Mouse (Mus musculus) CD4-positive, CD25-positive, alpha-beta regulatory T cell, adult 2 months (primary cell): ENCODE results near the gene Ndc1.
"Not testable (repeated sequence)": the region's sequence is repeated elsewhere in the genome, so short reads cannot be mapped to it uniquely, and the experiment has no call there.

Source experiments
- DNase-seq: peaks from one replicate; pipeline ENCODE4 v3.0.0-alpha.2; 2012; ENCODE audit warnings: low read depth, low spot score

Ndc1 gene

GRCm38 (mm10) chr4:107364190-107364639 is 3.4 kb upstream of the Ndc1 start:
- no peak for DNase-seq

DNA sequence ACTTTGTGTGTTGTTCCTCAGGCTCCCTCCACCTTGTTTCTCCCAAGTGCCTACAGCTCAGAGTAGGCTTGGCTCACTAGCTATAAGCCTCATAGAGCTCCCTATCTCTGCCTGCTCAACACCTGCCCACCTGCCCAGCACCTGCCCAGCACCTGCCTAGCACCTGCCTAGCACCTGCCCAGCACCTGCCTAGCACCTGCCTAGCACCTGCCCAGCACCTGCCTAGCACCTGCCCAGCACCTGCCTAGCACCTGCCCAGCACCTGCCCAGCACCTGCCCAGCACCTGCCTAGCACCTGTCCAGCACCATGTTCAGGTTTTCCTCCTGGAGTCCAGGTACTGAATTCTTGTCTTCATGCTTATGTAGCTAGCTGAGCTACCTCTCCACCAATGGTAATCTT is 1.2 kb upstream of the Ndc1 start:
- not testable (repeated sequence) for DNase-seq

DNA sequence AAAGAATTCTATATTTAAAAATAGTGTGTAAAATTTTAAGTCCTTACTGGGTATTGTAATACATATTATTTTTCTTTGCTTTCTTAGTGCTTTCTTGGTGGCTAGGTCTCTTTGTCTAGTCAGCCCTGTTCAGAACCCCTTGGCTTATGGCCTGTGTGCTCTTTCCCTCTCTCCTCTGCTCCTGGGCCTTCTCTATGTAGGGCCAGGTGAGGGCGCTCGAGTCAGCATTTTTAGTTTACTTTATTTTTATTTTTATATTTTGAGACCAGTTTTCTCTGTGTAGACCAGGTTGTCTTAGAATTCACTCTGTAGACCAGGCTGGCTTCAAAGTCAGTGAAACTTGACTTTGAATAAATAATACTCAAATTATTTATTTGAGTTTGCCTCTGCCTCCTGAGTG is 4.7 kb downstream of the Ndc1 start:
- peak; percentile 9 for DNase-seq

DNA sequence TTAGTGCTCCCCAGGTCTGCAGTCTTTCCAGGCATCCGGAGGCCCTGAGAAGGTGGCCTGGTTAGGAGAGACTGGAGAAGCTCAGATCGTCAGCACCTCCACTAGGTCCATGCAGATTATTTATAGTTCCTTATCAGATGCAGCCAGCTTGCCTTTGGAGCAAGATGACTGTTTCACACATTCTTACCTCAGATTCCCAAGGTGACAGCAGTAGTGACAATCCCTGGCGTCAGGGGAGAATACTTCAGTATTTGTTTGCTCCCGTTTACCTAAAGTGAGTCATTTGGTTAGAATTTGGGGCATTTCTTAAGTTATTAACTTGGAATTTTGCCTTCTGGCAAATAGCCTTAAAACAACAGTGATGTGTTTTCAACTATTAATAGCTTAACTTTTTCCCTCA is 7.1 kb downstream of the Ndc1 start:
- DNase-seq: no peak

- DNase-seq: no peak
These were observed 11.4 kb downstream of the Ndc1 start for GRCm38 (mm10) chr4:107378954-107379353.

DNA sequence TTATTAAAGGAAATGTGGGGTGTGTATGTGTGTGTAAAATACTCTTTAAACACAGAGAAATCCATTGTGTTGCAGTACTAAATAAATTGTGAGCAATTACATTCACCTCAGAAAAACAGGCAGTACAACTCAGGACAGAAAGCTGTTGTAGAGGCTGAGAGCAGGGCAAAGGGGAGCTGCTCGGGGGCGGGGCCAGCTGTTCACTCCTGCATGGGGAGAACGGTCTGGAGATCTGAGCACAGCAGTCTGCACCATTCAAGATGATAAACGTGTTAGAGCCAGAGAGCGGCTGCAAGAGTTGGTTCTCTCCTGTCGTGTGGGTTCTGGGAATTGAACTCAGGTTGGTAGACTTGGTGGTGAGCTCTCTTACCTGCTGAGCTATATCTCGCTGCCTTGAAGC is 13.3 kb downstream of the Ndc1 start:
- DNase-seq: no peak

DNA sequence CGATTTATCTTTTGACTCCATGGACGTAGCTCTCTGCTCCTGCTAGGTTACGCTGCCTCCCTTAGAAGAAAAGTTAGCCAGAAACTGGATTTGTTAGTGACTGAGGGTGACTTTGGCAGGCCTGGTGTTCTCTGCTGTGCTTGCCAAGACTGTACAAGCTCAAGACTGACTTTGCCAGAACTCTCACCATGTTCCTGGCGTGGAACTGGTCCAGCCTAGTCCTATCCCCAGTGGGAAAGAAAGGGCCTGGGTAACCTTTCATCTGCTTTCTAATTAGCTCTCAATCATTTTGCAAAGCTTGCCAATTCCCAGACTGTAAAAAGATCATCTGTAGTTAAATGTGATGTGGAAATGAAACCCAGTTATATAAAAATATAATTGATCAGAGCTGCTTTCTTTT is 19.5 kb downstream of the Ndc1 start:
- no peak for DNase-seq

DNA sequence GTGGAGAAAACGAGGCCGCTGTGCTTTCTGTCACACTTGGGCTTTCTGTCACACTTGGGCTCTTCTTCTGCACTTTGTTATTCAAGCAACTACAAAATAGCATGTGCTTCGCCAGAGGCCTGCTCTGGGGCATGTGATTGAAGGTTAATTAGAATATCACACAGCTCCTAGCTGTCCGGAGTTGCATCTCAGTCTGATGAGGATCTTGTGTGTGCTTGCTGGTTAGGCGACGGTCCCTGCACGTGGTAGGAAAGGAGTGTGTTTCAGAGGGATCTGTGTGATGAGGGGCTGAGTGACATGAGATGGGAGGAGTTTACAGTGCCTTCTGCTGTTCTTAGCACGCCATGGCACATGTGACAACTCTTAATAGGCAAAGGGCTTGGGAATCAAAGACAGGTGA is 19.9 kb downstream of the Ndc1 start:
- DNase-seq: no peak

DNA sequence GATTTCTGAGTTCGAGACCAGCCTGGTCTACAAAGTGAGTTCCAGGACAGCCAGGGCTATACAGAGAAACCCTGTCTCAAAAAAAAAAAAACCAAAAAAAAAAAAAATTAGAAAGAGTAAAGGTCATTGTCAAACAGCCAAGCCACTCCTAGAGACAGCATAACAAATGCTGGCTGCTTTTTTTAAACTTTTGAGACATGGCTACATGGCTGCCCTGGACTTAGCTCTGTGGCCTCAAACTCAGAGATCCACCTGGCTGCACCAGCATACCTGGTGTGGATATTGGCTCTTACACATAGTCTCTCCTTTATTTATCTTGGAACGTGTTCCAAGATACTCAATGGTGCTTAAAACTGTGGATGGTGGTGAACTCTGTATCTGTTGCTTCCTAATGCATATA is 20.7 kb downstream of the Ndc1 start:
- DNase-seq: no peak

DNA sequence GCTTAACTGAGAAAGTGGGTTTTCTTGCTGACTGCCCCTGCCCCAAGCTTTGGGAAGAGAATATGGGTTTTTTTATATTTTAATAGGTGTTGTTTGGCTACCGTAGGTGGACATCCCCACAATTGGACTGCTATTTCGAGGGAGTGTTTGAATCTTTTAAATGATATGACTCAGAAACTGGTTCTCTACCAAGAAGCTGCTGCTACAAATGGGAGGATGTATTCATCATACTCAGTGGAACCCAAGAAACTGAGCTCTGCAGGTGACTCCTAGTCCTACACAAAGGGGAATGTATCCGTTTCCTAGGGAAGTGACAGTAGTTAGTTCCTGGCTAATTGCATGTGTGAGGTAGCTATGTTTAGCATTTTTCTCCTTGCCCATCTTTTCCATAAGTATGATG is 21.8 kb downstream of the Ndc1 start:
- no peak for DNase-seq

DNA sequence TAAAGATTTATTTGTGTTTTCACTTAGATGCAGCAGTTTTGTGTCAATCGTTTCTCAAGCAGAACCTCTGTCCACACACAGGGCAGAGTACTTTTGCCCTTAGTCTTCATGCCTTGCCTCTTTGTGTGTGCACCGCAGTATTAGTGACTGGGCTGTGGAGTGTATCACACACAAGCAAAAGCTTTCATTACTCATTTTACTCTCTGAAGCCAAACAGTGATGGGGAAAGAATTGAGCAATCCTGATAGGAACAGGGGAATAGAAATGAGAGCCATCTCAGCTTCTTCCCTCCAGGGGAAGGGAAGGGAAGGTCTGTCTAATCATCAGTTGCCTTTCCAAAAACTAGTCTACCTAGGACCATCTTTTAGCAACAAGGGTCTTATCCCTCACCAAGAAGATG is 26.2 kb downstream of the Ndc1 start:
- DNase-seq: no peak

DNA sequence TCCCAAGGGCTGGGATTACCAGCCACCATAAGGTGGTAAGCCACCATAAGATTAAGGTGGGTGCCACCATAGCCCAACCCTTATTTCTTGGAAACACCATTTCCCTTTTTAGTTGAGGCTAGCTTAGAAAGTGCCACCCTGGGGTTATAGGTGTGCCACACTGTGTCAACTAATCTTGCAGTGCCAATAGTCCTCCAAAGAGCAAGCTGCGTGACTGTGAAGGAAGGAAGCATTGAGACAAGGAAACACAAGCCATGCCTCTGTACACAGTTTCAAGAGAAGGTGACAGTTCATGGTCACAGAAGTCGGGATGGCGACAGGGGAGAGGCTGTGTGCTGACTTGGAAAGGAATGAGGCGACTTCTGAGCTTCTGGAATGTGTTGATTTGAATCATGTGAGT is 52.6 kb downstream of the Ndc1 start:
- no peak for DNase-seq

GRCm38 (mm10) chr4:107421711-107422110 is 54.1 kb downstream of the Ndc1 start:
- no peak for DNase-seq

DNA sequence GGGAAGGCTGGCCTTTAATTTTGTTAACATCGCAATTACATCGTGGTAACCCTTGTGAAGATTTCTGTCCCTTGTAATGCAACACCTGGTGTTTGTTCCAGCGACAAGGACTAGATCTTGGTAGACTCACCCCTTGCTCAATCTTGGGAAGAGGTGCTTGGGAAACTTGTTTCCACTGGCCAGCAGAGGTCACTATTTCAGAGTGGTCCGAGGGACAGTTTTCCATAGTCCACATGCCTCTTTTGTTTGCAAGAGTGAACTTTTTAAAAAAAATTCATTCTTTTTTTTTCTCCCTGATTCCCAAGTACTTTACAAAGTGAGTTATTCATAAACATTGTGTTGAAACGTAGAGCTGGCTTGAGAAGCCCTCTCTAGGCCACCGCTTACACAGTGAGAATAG is 54.6 kb downstream of the Ndc1 start:
- no peak for DNase-seq

DNA sequence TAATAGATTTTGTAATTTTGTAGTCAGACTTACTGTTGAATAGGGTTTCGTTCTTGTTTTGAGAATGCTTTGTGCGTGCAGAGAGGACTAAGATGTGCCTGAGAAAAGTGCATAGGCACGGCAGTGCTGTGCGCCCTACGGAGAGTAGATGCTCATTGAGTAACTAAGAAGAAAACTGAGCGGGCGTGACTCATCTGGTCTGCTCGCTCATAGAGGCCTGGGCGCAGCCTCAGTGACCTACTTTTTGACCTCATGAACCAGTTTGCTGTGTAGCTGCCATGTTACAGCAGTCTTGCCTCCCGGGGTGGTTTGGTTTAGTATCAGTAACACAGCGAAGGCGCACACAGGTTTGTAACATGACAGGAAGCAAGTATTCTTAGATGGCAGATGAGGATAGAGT is 58.0 kb downstream of the Ndc1 start:
- DNase-seq: no peak

DNA sequence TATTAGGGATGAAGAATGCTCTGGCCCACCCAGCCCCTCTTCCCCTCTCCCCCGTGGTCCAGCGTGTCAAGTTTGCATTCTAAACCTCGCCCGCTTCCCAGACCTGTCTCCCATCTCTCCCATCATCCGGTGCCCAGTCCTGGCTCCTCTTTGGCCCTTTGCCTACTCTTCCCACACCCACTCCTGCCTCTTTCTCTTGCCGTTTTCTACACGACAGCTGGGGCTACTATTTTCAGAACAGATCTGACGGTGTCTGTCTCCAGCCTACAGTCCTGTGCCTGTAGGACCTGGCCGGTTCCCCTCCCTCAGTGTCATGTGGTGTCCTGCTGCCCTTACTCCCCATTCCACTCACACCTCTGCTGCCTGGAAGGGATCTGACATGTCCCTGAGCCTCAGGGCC is 59.0 kb downstream of the Ndc1 start:
- DNase-seq: no peak

GRCm38 (mm10) chr4:107432717-107433116 is 65.1 kb downstream of the Ndc1 start:
- no peak for DNase-seq

GRCm38 (mm10) chr4:107433998-107434355 is 66.4 kb downstream of the Ndc1 start:
- no peak for DNase-seq

GRCm38 (mm10) chr4:107434356-107435237 is 67.0 kb downstream of the Ndc1 start, which contains the start of gene Glis1:
Glis1 (plus strand) TSS chr4:107434591.
- peak; percentile 11 for DNase-seq

DNA sequence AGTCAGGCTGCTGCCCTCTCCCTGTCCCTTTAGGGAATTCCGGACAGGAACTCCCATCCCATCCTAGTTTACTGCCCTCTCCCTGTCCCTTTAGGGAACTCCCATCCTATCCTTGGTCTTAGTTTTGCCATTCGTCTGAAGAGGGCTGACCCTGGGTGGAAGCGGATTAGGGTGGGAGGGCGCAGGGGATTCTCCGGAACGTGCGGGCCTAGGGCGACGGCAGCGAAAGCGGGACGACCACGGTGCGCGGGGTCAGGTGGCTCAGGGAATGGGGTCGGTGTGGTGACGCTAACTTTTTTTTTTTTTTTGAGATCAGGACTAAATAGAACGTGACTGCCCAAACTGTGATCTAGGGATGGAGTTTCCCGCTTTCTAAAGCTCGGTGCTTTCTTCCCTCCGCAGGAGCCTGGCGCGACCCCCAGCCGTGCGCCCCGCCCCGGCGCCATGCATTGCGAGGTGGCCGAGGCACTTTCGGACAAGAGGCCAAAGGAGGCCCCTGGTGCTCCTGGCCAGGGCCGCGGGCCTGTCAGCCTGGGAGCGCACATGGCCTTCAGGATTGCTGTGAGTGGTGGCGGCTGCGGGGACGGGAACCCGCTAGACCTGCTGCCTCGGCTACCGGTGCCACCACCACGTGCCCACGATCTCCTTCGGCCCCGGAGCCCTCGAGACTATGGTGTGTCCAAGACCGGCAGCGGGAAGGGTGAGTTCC is 67.8 kb downstream of the Ndc1 start:
- DNase-seq: no peak

GRCm38 (mm10) chr4:107436476-107436875 is 68.9 kb downstream of the Ndc1 start:
- DNase-seq: no peak

DNA sequence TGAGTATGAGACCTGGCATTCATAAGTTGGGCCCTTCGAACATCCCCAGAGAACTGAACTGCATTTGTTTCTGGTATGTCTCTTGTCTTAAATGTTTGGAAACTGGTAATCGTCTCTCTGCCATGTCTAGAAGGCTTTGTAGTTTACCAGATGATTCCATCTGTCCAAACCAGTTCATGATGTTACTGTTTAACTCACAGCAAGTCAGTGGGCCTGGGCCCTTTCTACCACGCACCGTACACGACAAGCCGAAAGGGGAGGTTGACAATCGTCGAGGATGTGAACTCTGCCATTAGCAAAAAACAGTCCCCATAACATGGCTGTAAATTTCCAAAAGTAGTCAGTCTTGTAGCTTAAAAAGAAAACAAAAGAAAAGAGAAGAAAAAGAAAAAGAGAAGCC is 71.2 kb downstream of the Ndc1 start:
- DNase-seq: no peak

DNA sequence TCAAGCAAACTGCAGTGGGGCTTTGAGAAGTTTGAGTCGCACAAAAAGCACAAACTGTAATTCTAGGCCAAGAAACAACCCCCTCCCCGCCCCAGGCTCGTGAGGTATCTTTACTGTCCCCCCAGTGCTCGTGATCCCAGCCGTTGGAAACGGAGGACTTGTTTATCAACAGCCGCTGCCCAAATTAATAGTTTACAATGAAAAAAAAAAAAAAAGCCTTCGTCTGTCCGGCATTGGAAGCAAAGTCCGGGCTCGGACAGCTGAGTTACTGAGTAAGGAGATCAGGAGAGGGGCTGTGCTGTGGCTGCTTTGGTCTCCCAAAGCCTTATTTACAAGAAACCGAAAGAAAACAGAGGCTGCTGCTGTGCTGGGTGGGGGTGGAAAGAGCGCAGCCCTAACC is 72.7 kb downstream of the Ndc1 start:
- no peak for DNase-seq
